Mouse (Mus musculus): Measurements from ENCODE around the gene Ddc.

Ddc gene

DNA sequence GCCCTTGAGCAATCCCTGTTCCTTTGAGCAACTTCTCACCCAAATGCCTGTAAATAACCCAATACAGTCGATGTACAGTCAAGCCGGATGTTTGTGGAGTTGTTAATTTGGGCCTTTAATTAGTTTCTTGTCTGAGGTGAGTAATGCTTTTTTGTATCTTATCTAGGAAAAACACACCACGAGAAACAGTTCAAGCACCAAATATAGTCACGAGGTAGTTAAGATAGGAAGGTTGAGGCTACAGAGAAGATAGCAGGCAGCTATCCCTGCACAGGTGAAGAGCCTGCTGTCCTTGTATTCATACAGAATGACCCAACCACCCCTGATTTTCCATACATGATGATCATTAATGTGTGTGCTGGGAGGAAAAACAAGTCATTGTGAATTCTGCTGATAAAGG, 56.4 kb downstream of the Ddc start:
- DNase-seq: no peak

DNA sequence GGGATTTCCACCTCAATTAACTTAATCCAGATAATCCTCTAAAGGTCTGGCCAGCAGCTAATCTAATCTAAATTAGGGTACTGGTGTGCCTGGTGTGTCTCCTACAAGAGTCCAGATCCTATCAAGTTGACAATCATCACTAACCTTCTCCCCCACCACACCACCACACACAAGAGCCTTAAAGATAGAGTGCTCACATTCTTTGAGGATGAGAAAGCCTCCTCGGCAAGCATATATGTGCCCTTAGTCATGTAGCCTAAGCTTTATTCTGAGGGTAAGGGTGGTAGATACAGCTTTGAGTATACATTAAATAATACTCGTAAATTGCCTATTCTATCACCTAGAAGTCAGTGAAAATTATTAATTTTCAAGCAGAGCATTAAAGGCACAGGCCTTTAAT, 57.2 kb downstream of the Ddc start:
- no peak for DNase-seq

DNA sequence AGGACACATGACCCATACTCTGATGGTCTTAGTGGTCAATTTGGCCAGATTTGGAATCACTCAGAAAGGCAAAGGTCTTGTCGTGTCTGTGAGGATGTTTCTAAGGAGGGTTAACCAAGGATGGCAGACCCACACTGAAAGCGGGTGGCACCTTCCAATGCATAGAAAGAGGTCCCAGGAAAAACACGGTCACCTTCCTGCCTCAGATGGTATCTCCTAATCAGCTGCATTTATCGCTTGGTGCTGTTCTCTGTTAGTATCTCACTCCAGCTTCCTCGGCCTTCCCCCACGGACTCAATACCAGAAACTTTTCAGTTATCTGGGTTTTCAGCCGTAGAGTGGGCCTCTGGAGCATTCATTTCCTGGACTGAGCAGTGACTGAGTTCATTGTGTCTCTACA, 58.1 kb downstream of the Ddc start:
- DNase-seq: no peak

DNA sequence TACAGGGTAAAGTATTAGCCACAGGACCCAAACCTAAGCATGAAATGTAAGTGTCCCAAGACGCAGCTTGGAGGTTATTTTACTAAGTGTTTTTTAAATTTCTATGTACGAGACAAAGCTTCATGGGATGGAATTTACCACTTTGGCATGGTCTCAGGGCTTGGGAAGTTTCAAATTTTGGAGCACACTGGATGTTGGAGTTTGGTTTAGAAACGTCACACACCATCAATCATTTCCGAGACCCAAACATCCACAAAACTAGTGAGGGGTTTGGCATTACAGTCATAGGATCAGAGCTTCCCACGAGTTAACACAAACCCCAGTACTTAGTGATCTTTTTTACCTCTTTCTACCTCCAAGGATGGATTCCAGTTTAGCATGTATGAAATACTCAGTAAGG, 60.6 kb downstream of the Ddc start:
- DNase-seq: no peak

DNA sequence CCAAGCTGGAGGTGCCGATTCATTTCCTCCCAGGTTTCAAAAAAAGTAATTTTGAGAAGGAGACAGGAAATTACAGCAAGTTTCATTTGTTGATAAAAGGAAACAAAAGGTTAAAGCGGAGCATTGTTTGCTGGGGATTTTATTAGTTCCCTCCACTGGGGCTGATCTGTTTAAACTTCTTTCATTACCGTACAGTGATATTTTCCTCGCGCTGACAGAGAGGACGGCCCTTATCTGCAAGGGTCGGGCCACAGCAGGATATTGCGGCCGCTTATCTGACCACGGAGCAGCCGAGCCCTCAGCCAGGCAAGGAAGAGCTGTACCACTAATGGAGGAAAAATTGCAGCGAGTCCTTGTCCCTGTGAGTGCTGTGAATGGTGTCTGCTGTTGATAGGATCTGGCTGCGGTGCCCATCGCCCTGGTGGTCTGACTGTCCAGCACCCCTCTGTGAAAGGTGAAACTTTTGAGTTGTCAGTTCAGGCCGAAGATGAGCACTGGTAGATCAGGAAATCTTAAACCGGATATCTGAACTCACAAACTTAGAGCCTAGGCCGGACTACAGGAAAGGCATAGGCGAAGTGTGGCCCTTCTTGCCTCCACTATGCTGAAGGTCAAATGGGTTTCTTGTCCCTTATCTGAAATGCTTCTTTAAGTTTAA, 61.1 kb downstream of the Ddc start:
- peak; percentile 50 for DNase-seq

DNA sequence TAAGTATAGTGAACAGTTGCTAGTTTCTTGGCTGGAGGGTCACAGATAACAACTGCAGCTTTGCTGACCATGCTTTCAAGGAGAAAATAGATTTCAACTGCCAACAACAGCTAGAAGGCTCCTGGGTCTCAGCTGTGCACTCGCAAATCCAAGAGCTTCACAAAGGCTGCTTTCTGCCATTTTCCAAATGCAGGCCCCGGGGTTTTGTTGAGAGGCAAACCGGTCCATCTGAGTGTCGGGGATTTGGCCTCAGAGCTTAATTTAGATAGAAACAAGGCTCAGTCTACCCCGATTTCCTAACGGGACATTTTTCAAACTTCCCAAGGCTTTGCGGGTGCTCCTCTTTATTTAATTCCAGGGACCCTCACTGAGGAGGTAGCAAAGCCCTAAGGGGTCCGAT, 61.7 kb downstream of the Ddc start:
- DNase-seq: no peak

DNA sequence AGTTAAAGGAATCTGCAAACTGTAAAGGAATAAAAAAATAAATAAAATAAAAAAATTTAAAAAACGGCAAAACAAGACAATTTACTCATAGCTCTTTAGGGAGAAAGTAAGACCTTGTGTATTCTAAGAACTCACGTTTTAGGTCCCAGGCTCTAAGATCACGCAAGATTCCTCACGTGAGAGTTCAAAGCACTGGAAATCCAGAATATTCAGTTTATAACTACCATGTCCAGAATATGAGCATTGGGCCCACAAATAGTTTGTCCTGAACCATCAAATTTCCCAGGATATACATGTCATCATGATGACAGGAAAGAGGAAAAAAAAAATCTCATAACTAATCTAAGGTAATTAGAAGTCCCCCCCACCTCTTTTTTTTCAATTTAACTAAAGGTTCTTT, 62.2 kb downstream of the Ddc start:
- DNase-seq: no peak

DNA sequence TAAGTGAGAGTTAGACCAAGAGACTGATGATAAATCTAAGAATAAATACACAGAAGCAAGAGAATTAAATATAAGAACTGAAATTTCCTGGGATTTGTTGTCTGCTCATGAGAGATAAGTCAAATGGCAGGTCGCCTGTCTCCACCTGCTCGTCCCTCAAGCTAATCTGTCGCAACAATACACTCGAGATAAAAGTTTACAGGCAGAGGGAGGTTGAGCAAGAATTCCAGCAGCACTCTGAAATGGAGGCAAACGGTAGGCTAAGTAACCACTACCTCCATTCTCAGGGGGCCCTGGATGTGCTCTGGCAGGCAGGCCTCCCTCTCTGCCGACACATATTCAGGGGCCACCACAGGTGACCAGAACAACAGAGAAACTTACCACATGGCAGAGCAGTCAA, 62.6 kb downstream of the Ddc start:
- no peak for DNase-seq

DNA sequence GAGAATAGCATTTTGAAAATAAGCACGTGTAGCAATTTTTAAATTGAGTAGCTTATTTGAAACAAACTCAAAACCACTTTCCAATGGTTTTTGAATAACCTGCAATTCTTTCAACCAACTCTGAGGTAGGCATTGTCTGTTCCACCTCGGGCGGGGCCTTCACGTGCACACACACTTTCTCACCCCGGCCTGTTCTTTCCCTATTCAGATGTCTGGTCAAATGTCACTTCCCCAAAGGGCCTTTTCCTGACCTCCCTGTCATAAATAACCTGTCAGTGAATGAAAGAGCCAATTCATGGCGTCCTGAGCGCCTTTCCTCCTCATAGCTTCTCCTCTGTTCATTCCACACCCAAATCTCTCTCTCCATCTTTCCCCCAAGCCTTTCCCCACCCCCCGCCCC, 64.8 kb downstream of the Ddc start:
- DNase-seq: no peak

DNA sequence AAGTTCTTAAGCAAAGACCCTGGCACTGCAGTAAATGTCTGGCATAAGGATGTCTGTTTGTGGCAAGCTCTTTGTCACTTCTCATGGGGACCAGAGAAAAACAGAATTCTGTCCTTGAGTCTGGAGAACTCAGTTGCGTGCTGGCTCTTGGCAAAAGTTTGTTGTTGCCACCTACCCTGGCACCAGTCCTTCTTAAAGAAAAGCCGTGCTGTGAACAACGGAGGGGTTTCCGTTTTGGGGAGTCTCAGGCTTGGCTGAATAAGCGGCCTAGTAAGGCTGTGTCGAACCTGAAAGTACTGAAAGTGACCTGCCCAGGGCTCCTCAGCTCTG, 65.2 kb downstream of the Ddc start:
- DNase-seq: no peak

DNA sequence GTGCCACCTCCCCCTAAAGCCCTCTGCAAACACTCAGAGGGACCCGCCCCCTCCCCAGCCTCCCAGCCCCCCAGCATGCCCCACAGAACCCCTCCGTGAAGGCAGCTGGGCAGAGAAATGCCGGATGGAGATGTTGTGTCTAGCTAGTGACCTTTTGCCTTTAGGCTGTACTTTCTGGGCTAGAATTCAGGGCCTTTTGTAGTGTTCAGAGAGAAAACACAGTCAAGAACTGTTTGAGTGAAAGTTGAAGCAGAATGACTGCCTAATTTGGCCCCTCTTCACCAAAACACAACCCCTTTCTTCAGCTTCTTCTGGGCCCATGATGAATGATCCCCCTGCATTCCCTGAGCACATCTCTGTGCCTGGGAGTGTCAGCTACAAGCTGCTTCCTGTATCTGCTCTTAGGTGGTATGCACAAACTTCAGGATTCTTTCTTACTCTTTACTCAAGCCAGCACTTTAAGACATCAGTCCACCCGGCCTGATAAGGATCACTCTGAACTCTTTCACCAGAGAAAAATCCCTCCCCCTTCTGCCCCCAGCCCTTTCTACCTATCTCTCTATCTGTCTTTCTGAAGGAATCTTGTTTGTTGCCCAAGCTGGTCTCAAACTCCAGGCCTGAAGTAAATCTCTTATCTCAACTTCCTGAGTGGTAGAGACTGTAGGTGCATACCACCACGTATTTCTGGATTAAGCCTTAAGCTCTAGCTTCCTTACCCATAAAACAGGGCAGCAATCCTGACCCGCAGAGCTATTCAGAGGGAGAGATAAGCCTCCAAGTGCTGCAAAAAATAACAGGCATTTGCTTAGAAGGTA, 65.8 kb downstream of the Ddc start:
- DNase-seq: no peak

DNA sequence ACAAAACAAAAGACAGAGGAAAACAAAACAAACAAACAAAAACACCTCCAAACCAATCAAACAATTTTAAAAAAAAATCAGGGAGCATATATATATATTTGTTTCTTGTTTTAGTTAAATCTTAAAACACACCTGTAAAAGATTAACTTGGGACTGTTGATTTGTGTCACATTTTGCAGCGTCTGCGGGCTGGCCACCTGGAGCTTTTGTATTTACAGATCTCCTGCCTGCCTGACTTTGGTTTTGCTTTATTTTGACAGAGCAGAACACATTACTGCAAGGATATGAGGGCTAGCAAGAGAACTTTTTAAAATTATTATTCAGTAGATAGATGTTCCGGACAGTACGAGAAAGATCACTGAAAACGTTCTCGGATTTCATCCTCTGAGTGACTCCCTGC, 66.4 kb downstream of the Ddc start:
- no peak for DNase-seq

DNA sequence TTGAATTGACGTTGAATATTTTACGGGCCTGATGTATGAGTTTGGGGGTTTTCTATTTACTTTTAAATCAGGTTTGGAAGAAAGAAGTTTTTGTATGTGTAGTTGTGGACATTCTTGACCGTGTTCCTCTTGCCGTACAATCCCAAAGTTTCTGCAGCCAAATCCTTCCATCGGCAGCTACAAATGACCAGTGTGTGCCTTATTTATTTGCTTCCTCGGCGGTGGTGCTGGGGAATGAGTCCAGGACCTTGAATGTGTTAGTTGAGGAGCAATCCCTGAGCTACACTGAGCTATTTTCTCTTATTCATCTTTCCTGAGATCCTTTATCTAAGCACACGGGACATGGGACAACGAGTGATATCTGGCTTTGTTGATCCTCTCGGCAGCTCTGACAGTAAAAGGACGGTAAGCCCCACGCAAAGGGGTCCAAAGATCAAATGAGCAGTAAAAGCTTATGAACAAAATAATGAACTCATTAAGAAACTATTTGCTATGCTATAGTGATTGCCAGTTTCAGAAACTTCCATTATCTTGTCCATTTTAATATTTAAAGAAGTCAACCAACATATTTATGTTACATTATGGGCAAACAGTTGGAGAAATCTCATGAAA, 67.0 kb downstream of the Ddc start:
- no peak for DNase-seq

DNA sequence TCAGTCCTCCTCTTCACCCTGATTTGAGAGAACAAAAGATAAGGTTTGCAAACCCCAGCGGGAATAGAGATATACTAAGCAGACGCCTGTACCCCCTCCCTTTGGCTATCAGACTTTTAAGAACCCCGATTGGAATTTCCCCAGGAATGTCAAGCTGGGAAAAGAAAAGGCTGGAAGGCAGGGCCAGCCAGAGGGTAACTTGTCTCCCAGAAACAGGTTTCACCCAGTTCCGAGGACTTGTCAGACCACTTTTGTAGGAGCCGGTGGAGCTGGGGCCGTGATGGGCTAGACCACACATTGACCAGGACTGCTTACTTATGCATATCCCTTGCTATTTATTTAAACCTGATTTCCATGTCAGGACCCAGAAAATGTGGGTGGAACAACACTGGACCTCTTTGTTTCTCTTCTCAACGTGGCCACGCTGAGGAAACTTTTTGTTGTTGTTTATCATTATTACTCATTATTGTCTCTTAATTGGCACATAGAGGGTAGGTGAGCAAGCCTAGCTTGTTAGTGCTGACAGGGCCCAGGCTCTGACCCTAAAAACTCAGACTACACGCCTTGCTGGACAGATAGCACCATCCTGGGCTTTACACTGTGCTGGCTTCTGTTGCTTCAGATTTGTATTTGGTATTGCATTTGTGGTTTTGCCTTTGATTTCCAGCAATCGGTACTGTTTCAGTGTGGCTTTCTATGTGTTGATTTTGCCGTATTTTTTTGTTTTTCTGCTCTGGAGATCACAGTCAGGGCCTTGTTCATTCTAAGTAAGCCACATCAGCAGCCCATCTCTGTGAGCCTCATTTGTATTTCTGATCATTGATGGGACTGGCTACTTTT, 68.6 kb downstream of the Ddc start:
- peak; percentile 56 for DNase-seq

DNA sequence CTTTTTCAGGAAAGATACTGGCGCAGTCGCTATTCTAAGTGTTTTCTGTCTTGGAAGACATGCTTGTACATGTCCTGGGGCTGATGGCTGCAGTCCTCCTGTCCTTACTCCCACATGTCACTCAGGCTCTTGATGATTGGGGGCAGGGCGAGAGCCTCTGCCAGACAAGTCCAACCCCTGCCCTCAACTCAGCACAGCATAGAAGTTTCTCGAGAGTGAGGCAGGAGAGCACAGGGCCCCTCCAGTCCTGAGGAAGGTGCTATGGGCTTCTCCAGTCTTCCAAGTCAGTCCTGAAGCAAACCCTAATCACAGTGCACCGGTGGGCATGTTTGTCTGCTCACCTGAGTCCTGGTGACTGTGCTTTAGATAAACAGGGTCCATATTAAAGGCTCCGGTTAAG, 69.2 kb downstream of the Ddc start:
- DNase-seq: no peak

DNA sequence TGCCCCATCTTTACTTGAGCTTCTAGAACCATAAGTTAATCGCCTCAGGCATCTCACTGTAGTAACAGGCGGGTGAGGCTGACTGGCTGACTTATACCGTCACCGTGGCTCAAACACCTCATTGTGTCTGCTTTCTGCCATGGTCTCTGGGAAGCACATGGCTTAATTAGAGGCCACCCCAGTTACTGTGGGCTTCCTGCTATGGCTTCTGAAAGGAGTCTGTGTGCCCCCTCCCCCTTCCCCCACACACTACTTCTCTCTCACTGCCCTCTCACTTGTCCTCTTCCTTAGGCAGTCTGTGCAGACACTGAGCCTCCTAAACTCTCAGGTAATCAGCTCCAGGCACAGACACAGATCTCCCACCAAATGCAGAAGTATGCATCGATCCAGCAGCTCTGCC, 69.7 kb downstream of the Ddc start:
- no peak for DNase-seq

DNA sequence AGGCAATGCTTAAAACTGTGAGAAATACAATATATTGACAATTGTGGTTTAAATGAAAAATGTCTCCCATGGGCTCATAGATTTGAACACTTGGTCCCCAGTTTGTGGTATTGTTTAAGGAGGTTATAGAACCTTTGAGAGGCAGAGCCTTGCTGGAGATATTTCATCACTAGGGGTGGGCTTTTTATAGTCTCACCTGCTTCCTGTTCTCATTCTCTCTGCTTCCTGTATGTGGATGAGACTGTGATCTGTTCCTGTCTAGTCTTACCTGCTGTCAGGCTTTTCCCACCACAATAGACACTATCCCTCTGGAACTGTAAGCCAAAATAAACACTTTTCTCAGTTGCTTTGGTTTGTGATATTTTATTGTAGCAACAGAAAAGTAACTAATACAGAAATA, 71.5 kb downstream of the Ddc start:
- DNase-seq: no peak

DNA sequence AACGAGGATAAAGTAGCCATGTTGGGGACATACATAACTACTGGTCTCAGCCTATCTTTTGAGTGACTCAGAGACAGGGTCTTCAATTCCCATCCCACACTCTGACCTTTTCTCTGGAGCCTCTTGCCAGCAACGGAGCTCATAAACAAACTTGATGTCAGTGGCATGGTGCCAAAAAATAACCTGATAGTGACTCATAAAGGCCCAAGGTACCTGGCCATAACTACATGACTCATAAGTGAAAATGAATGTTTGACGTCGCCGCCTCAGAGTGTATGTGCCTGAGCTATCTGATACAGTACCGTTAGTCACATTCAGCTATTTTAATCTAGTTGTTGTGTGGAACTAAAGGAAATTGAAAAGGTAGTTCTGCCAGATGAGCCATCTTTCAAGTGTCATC, 72.3 kb downstream of the Ddc start:
- DNase-seq: no peak

DNA sequence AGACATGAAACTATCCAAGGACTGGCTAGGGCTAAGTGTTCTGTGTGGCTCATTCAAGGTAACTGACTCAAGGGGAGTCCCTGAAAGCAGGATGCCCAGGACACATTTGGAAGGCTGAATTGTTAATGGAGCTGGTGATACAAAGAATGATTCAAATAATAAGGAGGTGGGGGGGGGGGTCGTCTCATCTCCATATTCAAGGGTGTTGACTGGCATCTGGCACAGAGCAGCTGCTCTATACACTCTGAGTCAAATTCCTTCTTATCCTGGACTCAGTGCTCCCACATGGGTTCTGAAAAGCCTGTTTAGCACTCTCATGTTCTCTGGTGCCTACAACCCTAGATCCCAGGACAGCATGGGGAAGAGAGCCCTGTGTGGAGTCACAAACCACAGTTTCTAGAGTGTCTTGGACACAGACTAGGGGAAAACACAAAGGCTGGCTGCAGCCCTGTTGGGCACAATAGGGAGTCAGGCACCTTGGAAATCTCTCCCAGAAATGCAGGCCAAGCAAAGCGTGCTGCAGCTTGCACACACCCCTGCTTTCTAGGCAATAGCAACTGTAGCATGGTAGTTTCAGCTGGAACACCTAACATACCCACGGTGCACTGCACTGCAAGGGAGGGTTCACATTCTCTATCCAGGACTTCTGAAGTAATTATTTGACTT, 72.8 kb downstream of the Ddc start:
- DNase-seq: no peak

DNA sequence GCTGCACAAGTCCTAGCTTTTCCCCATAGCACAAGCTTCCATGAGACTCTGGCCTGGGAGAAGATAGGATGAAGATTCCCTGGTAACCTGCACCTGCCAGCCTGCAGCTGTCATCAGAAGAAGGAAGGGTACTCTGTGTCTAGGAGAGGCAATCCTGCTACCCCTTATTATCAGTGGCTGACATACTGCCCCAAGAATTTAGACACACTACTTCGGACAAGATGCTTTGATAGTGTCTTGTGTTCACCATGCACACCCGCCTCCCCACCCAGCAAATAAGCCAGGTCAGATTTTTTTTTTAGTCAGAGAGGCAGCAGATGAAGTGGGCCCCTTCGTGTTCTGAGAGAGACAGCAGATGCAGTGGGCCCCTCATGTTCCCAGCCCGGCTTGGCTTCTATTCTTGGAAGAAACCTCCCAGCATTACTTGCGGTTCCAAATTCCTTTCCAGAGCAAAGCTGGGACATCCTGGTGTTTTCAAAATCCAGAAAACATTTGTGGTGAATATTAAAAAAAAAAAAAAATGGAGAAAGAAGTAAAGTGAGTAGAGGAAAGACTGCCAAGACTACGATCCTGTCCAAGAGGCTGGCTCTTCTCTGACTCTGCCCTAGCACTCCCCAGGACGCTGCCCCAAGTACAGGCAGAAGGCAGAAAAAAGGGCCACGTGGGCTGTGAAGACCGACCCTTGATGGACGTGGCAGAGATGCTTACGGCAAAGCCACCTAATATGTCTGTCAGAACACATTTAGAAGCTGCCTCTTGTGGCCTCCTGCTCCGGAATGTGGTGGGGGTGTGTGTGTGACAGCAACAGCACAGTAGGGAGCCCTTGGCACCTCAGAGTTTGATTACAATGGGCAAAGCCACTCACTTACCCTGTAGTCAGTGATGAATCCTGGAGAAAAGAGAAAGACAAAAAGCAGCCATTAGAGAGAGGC, 73.7 kb downstream of the Ddc start:
- no peak for DNase-seq

DNA sequence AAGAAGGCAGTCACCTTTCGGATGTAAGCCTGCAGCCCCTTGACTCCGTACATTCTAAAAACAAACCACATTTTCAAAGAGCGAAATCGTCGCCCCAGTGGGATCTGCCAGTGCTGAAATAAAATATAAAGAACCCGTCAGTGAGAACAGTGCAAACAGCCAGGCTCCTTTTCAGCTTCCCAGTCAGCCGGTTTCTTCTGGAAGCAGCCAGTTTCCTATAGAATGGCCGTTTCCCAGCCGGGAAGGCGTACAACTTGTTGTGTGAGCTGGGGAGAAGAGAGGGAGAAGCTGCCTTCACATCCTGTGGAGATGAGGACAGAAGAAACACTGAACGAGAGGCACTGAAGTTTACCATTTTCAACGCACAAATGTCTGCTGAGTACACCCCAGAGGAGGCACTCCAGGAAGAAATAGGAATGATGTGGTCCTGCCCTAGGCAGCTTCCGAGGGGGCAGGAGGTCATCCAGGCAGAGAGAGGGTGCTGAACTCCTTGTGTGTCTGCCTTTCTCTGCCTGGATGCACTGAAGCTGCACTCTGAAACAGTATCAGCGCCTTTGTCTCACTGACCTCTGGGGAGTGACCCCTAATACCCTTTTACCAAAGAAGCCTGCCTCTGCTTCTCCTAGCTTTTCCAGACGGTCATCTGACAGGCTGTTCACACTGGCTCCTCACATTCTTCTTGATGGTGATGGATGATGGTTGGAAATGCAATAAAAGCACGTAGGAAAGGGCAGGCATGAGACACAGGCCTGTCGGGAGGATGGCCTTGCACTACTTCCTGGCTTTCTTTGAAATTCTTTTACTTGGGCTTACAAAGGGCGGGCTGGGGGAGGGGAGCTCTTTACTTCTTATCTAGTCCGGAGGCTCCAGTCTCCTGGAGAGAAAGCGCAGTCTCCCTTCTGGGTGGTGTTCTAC, 75.5 kb downstream of the Ddc start:
- DNase-seq: no peak
